Mouse (Mus musculus) G1E (cell line): ENCODE measurements at regions not wholly inside any gene's neighbourhood (a gene's known extent, or its start where the extent isn't known, plus 50 kb on each side); places are given as distances from the start of the nearest gene placed in this dataset.
A peak's percentile ranks its signal among the peaks of the same experiment; 100 is the strongest.

ENCODE experiments used
- ATAC-seq: 2 replicates; pipeline ENCODE4 v1.8.0; 2016; ENCODE audit warnings: mild to moderate bottlenecking; ENCODE audit not compliant: insufficient number of reproducible peaks, poor library complexity, low FRiP score, severe bottlenecking; ENCODE audit errors: extremely low read depth
- DNase-seq: peaks from one replicate; pipeline ENCODE4 v3.0.0; 2012; ENCODE audit warnings: low spot score
- H3K27me3 ChIP-seq: 2 replicates; pipeline ENCODE4 v1.6.1; 2012; ENCODE audit warnings: mild to moderate bottlenecking, low read length, inconsistent platforms; ENCODE audit not compliant: insufficient read depth
- H3K36me3 ChIP-seq: replicated peaks from 2 replicates; pipeline ENCODE3; 2012; ENCODE audit warnings: mild to moderate bottlenecking, inconsistent platforms
- H3K4me1 ChIP-seq: 2 replicates; pipeline ENCODE4 v1.6.1; 2012; ENCODE audit warnings: low read depth, low read length, inconsistent platforms, mixed read lengths; ENCODE audit not compliant: insufficient read depth
- H3K4me3 ChIP-seq: 2 replicates; pipeline ENCODE4 v1.5.1; 2012; ENCODE audit warnings: low read depth, mild to moderate bottlenecking, inconsistent platforms, low read length, moderate library complexity, mixed read lengths
- H3K9me3 ChIP-seq: replicated peaks from 2 replicates; pipeline ENCODE4 v1.6.1; 2012; ENCODE audit warnings: inconsistent platforms
- CTCF ChIP-seq: IDR thresholded peaks from 2 replicates; pipeline ENCODE4 v1.5.1; 2012; ENCODE audit warnings: low read depth, low read length, inconsistent platforms, mixed read lengths
- GATA1 ChIP-seq: IDR thresholded peaks from 2 replicates; pipeline ENCODE4 v1.6.1; 2012; ENCODE audit warnings: borderline replicate concordance, low read length, inconsistent platforms, mixed read lengths
- GATA2 ChIP-seq: IDR thresholded peaks from 2 replicates; pipeline ENCODE4 v1.6.1; 2012; ENCODE audit warnings: low read depth, low read length, inconsistent platforms, borderline replicate concordance
- POLR2AphosphoS5 ChIP-seq: IDR thresholded peaks from 2 replicates; pipeline ENCODE4 v1.6.1; 2012; ENCODE audit warnings: low read depth, low read length, inconsistent platforms; ENCODE audit not compliant: insufficient replicate concordance
- TAL1 ChIP-seq: conservative IDR thresholded peaks from 2 replicates; pipeline ENCODE4 v1.6.1; 2012; ENCODE audit warnings: low read depth, low read length, inconsistent platforms, mixed read lengths

DNA sequence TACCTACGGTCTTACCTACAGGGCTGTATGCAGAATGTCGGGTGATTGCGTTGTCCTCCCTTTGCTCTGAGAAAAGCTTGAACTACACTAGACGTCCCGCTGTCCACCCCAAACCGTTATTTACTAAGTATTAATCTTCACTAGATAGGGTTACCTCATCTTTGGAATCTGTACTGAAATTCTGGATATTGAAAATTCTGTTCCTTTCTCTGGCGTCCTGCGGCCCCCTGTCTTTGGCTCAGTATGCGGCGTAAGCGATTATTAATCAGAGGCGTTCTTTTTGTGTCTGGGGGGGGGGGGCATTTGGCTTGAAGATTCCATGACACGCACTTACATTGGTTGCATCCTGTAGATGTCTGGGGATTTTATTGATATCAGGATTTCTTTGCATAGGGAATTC lies 222.0 kb downstream of the Mef2c start:
- TF ChIP-seq CTCF (no peak), POLR2AphosphoS5 (no peak), GATA1 (no peak), TAL1 (no peak), GATA2 (no peak)
- no peak for ATAC-seq
- peaks cover 22% of the 10 kb centered on the region for H3K27me3 ChIP-seq
- peaks cover 16% of the 10 kb centered on the region for H3K4me1 ChIP-seq
- DNase-seq = no peak
- H3K36me3 ChIP-seq = no peaks in the 10 kb centered on the region
- no peak overlapping the region for H3K4me3 ChIP-seq
- H3K9me3 ChIP-seq = no peaks in the 10 kb centered on the region

DNA sequence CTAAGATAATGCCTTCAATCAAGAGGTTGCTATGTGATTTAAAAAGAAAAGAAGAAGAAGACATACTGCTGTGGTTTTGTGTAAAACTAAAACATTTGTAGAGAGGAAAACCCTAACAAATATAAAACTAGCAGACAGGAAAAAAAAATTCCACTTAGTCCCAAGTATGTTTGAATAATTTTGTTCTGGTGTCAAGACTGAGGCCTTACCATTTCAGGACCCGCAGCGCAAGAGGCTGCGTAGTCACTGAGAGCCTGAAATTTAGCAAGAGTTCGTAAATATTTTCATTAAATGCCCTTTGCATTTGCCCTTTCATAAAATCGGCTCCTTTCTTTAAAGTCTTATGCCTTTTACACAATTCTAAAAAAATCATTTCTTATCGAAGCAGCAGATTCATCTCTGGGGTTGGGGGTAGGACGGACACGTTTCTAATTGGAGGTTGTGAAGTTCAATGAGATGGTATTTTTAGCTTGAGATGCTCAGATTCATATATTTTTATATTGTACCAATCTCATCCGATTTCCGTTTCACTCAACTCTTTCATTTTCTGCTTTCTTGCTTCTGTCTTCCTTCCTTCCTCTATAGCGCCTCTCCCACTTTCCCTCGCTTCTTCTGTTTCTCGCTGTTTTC lies 222.6 kb downstream of the Mef2c start:
- ATAC-seq = no peak
- H3K4me1 ChIP-seq = peaks cover 15% of the 10 kb centered on the region
- no peak for DNase-seq
- no peaks in the 10 kb centered on the region for H3K36me3 ChIP-seq
- no peaks in the 10 kb centered on the region for H3K9me3 ChIP-seq
- TF ChIP-seq GATA1 (no peak), TAL1 (no peak), CTCF (no peak), POLR2AphosphoS5 (no peak), GATA2 (no peak)
- H3K4me3 ChIP-seq = 0 out of 2 replicates have a peak overlapping the region, but pooled peaks have one; percentile 71
- peaks cover 17% of the 10 kb centered on the region for H3K27me3 ChIP-seq

DNA sequence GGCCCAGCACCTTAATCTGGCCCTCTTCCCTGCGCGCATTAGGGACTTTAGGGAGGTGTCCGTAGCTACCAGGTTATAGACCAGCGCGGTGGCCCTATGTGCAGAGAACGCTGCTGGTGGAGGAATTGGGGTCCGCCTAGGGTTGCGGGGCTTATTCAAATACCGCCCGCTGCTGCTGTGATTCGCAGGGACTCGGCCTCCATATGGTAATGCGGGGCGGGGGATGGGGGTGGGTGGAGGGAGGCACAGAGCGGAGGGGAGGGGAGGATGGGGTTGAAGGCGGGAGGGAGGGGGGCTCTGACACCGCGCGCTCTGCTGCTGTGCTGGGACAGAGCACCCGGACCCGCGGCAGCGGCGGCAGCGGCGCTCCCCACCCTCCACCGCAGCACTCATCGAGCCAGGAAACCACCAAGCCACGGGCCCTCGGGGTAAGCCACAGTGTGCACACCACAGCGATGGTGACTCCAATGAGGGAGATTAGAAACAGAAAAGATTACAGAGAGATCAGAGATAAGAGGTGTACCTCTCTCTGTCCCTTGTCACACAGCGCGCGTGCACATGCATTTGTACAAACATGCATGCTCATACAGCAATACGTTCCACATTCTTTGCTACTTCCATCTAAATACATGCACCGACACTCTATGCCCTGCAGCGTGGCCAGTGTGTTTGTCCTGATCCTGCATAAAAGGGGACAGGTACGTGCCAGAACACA lies 223.4 kb downstream of the Mef2c start:
- H3K9me3 ChIP-seq = no peaks in the 10 kb centered on the region
- DNase-seq = no peak
- ATAC-seq = no peak
- peaks cover 14% of the 10 kb centered on the region for H3K27me3 ChIP-seq
- peak overlapping the region; percentile 71 for H3K4me3 ChIP-seq
- peaks cover 12% of the 10 kb centered on the region; the same call in 1 of the 2 replicates for H3K4me1 ChIP-seq
- TF ChIP-seq GATA2 = no peak
- TF ChIP-seq CTCF = no peak
- TF ChIP-seq GATA1 = no peak
- no peak for TF ChIP-seq POLR2AphosphoS5
- no peak for TF ChIP-seq TAL1
- no peaks in the 10 kb centered on the region for H3K36me3 ChIP-seq

DNA sequence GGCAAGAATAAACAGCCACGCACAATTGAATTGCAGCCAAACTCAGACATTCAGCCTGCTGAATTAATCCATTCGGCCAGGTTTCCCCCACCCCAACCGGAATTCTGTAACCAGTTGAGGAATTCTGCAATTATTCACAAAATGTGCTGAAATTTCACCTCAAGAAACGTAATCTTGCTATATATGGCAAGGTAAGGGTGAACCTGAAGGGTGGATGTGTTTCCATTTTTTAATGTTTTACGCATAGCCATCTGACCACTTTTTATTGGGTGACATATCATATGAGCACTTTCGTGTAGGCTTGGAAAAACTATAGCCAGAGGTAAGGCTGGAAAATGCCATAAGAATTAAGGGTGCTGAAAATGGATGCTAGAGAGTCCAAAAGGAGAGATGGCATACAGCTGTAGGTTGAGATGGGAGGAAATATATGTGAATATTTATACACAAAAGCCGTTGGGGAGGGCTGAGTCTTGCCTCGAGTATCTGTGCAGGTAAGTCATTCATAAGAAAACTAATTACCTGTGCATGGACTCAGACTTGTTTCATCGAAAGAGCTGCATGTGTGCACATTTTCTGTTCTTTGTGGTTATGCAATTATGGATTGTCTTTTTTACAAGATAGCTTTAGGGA lies 224.0 kb downstream of the Mef2c start:
- H3K27me3 ChIP-seq = peaks cover 10% of the 10 kb centered on the region; the same call in 1 of the 2 replicates

DNA sequence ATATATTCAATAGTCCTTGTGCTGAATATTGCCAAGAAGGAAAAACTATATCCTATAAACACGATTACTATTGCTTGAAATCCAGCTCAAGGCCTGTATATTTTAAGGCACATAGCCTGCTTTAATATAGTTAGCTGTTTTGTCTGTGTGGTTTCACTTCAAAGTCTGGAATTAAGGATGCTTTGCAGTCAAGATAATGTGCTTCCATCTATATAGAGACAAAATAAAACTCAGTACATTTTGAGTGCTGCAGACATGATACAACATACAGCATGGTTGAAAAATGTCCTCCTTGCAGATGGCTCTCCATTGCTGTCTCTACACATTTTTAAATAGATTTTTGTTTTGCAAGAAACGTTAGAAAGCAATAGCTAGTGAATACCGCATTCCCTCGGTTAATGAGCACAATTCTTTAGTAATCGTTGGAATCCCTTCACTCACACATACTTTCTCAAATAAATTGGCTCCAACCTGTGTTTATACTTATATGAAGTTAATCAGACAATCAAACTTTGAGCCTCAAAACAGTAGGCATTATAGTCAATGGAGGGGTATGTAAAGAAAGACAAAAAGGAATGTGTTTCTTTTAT lies 224.7 kb downstream of the Mef2c start:
- DNase-seq = no peak
- Histone ChIP-seq H3K36me3 (no peaks in the 10 kb centered on the region), H3K9me3 (no peaks in the 10 kb centered on the region), H3K4me3 (peak overlapping the region; percentile 70; the same call in 1 of the 2 replicates), H3K27me3 (peaks cover 10% of the 10 kb centered on the region; the same call in 1 of the 2 replicates), H3K4me1 (peaks cover 12% of the 10 kb centered on the region; the same call in 1 of the 2 replicates)
- TF ChIP-seq CTCF (no peak), GATA2 (no peak), POLR2AphosphoS5 (no peak), GATA1 (no peak), TAL1 (no peak)
- no peak for ATAC-seq

More for the DNA sequence above, 224.0 kb downstream of the Mef2c start:
- DNase-seq (no peak), ATAC-seq (no peak)
- no peaks in the 10 kb centered on the region for H3K9me3 ChIP-seq
- no peaks in the 10 kb centered on the region for H3K36me3 ChIP-seq
- peaks cover 12% of the 10 kb centered on the region; the same call in 1 of the 2 replicates for H3K4me1 ChIP-seq
- TF ChIP-seq GATA1 (no peak), GATA2 (no peak), POLR2AphosphoS5 (no peak), TAL1 (no peak), CTCF (no peak)
- H3K4me3 ChIP-seq = peak overlapping the region; percentile 71; the same call in 1 of the 2 replicates

DNA sequence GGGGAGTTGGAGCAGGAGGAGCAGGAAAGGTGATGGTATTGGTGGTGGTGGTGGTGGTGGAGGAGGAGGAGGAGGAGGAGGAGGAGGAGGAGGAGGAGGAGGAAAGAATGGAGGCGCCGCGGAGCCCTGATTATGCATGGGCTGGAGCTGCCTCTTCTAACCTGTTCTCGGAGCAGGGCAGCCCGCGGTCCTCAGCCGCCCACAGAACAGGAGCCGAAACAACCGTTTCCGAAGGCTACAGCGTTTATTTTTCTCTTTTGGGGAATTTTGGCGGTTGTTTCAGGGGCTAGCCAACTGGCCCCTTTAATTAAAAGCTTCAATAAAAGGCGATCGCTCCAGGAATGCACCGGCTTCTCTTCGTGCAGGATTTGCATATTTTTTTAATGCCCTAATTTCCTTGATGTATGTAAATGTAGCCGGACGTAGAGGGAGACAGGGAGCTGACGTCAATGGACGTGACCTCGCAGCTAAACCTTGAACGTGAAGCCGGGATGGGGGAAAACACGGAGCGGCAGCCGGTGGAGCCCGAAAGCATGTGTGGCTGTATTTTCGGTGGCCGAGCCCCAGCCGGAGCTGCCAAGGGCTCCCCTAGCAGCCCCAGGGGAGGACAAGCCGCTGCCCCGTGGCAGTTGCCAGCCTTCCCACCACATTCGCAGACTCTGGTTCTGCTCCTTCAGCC lies 225.6 kb downstream of the Mef2c start:
- H3K36me3 ChIP-seq = no peaks in the 10 kb centered on the region
- peak; percentile 64 for ATAC-seq
- TF ChIP-seq CTCF = no peak
- TF ChIP-seq POLR2AphosphoS5 = no peak
- TF ChIP-seq TAL1 = no peak
- no peak for TF ChIP-seq GATA1
- TF ChIP-seq GATA2 = no peak
- peaks cover 10% of the 10 kb centered on the region; the same call in 1 of the 2 replicates for H3K27me3 ChIP-seq
- no peaks in the 10 kb centered on the region for H3K9me3 ChIP-seq
- peaks cover 12% of the 10 kb centered on the region; the same call in 1 of the 2 replicates for H3K4me1 ChIP-seq
- H3K4me3 ChIP-seq = peak overlapping the region; percentile 70
- DNase-seq = peak; percentile 51
